Mouse (Mus musculus): Measurements from ENCODE around the gene Sulf2. TPM values are rescaled to one million over a fixed set of nuclear protein-coding genes. Genes with fewer than 3 reads are reported as not detected.

Sulf2 gene
- total and polyA plus RNA-seq, 3 experiments: 36.8 to 119 (median 56.3) TPM

DNA sequence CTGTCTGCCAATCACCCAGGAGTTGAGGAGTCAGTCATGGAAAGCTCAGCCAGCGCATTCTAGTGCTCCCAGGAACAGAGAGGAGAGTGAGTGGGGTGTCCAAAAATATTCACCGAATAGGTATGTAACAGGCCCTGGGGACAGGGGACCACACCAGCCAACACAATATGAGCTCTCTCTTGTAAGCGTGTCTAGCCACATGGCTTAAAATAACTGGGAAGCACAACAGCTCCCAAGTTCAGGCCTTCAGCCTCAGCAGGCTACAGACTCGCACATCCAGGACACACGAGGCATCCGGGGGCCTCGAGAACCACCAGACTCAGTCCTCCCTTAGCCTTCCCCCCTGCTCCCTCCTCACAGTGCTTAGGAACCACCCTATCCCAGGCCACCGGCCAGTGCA lies 6.0 kb downstream of the Sulf2 start:
- DNase-seq: no peak

DNA sequence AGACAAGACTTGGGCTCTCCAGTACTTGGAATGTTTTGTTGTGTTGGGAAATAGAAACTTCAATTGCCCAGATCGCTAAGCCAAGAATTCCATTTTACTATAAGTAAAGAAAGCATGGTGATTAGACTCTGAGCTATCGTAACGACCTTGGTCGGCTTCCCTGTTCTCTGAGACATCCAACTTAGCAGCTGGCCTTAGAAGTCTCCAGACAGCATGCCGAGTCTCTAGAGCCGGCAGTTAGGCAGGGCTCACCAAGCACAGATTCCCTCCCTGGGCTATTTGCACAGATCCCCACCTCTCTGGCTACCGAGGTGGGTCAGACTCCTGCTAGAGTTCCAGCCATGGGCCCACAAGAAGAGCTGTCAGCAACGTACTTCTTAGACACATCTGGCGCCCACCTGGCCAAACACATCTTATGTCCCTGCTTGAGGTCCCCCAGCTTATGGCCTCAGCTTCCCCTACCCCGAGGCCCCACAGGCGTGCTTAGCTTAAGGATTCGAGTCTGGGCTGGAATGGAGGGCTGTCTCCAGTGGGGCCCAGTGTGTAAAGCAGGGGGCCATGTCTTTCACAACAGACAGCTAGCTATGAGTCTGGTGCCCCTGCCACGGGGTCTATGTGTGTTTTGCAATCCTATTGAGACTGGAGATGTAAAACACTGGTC lies 6.7 kb downstream of the Sulf2 start:
- no peak for DNase-seq

DNA sequence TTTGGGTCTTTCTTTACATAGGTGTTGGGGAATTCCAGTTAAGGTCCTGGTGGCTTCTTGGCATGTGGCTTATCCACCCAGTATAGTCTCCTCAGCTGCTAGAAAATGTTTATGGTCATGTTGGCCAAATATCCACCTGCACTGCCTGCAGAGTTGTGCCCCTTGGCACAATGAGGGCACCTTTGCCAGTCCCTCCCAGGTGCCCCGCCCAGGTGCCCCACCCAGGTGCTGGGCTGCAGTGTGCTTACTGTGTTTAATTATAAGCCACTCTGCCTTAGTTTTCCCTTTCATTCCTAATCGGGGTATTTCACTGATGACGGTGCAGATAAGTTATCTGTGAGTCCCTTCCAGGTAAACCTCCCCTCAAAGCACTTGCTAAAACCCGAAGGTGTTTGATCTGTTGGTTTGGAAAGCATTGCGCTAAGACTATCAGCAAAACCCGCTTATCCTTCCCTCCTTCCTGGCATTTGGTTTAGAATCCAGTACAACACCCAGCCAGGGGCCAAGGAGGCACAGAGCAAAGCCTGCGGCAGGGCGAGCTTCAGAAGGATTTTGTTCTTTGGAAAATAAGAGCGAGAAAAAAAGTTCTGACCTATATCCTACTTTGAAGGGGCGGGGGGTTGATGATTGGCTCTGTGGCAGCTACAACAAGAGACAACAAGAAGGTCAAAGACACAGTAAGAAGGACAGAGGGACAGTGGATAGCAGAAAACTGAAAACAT lies 7.4 kb downstream of the Sulf2 start:
- DNase-seq: no peak

DNA sequence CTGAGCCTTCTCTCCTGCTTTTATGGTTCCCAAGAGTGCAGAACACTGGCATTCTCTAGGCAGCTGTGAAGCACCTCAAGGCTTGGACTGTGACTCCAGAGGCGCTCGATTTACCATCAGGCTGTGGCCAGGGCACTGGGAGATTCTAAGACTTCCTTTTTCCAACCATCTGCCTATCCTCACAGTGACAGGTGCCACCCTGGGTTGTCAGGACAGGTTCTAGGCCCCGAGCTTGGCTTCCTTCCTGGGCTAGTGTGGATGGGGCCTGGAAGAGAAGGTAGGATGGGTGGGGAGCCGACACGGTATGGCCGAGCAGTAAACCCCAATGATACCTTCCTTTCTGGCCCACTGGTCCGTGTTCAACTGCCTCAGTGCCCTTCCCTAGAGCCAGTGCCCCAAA lies 9.0 kb downstream of the Sulf2 start:
- DNase-seq: no peak

DNA sequence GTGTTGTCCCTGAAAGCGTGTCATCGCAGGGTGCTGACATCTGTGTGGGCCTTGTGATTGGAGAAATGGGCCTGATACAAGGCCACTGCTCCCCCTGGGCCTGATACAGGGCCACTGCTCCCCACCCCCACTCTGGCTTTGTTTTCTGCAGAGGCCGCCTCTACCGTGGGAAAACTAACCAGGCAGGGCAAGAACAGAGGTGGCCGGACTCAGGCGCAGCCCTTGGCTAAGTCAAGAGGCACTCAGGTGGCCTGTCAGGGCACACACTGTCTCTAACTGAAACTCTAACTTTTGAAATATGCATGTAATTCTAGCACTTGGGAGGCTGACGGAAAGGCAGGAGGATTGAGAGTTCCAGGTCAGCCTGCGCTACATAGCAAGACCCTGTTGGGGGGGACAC lies 10.4 kb downstream of the Sulf2 start:
- DNase-seq: no peak

DNA sequence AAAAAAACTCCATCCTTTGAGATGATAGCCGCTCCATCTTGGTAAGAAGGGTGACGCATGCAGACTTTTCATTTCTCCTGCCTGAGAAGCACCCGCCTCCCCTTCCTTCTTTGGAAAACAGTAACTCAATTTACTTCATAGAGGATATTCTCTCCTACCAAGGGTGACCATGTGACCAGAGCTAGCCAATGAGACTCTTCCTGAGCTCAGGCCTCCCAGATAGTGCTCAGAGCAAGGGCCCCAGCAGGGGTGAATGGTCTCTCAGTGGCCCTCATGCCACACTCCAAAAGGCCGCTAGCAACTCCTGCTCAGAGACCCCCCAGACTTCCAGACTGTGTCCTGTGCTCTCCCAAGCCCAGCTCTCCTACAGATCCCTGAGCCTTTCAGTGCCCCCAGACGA lies 11.6 kb downstream of the Sulf2 start:
- DNase-seq: no peak

DNA sequence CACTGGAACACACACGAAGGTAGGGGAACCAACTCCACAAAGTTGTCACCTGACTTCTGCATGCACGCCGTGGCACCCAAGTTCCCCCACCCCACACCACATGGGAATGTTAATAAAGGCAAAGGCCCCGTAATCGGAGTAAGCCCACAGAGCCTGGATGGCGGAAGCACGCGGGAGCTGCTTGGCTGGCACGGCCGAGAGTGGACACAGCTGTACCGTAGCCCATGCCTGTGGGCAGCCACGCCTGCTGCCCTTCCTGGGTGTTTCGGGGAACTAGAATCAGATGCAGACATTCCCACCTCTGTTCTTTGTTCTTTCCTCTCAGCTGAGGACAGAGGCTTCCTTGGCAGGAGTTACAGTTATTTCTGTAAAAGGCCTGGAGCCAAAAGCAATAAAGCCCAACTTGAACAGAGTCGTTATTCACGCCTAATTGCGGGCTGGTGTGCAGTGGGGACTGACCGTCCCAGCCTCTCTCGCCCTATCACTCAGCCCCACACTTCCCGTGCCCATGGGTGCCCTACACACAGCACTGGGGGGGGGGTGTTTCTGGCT lies 12.8 kb downstream of the Sulf2 start:
- no peak for DNase-seq

DNA sequence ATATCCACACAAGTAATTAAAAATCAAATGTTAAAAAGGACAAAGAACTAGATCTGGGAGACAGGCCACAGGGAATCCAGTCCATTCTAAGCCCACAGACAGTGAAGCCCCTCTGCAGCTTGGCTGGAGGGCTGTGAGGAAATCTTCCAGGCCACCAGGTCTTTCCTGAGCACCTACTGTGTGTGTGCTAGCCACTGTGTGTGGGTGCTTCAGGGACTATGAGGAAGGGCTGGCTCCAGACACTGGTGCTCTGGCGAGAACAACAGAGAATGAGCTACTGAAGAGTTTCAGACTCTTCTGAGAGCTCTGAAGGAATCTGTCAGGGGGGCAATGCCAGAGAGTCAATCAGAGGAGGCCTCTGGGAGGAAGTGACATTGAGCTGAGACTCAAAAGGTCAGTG lies 13.6 kb downstream of the Sulf2 start:
- no peak for DNase-seq

DNA sequence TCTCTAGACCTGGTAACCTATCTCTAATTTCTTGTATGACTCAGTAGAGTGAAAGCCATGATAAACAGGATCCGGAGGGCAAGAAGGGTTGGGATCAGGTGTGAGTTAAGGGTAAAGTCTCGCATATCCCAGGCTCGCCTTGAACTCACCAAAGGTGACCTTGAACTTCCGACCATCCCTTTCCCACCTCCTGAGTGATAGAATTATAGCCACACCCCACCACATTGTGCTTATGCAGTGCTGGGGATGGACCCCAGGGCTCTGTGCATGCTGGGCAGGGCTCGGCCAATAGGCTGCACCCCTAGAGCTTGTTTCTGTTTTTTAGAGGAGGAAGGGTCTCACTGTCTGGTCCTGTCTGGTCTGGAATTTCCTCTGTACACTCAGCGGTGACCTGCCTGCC lies 14.4 kb downstream of the Sulf2 start:
- DNase-seq: no peak

DNA sequence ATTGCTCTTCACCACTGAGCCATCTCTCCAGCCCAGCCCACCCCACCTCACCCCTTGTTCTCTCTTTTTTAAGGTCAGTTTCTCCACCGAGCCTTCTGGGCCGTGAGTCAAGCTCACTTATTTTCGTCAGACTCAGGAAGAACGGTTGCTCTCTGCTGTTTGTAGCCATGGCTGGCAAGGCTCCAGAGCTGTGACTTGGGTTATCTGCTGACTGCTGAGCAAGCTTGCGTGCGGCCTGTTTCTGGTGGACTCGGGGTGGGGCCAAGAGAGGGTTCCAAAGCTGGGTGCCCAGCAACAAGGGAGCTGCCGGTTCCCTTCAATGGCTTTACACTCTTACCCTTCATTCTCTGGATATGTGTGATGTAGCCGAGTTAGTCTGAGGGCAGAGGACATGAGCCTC lies 15.0 kb downstream of the Sulf2 start:
- DNase-seq: peak; percentile 89

DNA sequence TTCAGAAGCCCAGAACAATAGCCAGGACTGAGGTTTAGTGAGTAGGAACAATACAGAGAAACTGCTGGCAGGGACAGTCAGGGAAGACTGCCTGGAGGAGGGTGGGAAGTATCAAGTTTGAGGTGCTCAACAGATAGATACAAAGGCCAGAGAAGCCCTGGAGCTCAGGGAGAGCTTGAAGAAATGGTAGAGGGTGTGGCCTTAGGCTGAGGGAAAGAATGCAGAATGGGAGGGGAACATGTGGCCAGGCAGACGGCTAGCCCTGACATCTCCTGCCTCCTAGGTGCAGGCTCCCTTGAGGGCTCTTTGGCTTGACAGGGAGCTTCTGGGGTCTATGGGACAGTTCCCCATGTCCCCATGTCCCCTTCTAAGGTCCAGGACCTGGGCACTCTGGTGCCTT lies 17.2 kb downstream of the Sulf2 start:
- DNase-seq: no peak

DNA sequence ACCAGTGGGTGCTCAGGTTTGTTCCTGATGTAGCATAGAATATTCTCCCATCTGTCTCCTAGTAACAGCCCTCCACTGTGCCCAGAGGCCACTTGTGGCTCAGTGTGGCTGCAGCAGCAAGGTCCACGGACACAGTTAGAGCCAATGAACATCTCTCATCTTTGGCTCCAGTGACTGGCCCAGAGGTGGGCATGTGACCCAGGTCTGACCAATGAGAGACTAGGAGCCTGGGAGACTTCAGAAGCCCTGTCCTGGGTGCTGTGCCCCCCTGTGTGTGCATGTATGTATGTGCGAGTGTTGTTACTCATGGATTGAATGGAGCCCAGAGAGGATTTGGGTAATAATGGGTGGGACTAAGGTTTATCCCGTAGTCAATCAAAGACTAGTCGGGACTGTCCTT lies 18.0 kb downstream of the Sulf2 start:
- DNase-seq: no peak

DNA sequence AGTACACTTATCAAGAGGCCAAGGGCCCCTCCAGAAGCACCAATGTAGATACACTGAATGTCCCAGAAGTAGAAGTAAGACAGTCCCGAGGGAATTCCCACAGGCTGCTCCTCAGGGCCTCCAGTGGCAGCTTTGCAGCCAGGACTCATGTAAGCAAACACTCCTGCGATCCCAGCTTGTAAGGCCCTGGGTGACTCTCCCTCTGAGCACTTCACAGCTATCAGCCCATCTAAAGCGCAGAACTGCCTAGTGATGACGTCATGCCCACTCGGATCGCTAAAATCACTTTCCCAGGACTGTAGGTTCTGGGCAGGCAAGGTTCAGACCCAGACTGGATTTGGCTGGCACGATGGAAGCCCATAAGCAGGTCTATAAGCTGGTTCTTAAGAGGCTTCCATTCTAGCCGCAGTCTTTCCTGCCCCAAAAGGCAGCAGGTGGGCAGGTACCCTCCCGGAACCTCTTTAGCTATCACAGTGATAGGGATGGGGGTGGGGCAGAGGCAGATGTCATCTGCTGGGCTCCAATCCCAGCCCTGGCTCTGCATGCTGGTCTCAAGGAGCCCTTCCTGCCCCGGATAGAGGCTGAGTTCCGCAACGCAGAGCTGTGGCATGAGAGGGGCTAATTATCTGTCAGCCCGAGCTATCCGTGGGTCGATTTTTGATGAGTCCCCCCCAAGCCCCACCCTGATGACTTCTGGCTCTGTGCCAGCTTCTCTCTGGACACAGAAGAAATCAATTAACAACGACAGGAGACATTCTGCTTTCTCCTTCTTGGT lies 19.6 kb downstream of the Sulf2 start:
- DNase-seq: no peak

DNA sequence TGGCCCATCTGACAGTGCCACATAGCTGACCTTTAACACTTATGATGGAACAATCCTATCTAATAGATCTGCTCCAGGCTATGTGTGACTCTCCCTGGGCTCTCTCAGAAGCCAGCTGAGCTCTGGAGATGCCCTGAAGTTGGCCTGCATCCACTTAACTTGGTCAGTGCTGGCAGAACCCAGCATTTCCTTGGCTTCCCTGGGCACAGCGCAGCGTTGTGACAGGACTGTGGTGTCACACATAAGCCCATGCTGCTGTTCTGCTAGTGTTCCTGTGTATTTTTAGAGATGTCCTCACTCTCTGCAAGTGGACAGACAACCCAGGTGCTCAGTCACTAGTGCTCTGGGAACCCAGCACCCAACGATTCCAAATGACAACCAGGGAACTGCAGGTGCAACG lies 26.7 kb downstream of the Sulf2 start:
- DNase-seq: no peak

DNA sequence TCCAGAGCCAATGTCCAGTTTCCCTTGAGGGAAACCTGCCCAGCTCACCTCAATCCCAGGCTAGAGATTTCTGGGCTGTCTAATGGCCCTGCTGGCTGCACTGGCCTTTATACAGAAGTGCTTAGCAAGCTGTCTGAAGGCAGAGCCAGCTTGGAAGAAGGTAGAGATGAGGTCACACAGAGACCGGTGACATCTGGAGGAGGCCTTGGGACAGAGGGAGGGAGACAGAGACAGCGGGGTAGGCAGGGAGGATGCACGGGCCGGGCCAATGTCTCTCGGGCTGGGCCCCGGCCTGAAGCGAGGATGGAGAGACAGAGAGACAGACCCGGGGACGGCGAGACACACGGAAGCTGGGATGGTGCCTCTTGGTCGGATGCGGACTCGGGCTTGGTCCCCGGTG lies 27.4 kb downstream of the Sulf2 start:
- DNase-seq: no peak

DNA sequence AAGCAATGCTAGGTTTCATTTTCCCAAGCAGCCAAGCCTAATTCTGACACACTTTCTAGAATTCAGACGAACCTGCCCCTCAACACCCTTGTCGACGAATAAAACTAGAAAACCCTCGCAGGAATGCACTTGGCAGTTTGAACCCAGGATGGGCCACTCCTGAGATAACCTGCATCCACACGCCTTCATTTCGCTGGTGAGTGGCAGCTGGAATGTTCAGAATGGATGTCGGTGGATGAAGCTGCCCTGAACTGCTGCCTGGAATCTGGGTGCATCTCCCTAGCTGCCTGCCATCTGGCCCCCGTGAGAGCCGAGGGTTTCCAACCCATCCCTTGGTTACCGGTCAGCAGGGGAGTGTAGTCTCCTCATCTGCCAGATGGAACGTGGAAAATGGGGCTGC lies 29.1 kb downstream of the Sulf2 start:
- DNase-seq: no peak

DNA sequence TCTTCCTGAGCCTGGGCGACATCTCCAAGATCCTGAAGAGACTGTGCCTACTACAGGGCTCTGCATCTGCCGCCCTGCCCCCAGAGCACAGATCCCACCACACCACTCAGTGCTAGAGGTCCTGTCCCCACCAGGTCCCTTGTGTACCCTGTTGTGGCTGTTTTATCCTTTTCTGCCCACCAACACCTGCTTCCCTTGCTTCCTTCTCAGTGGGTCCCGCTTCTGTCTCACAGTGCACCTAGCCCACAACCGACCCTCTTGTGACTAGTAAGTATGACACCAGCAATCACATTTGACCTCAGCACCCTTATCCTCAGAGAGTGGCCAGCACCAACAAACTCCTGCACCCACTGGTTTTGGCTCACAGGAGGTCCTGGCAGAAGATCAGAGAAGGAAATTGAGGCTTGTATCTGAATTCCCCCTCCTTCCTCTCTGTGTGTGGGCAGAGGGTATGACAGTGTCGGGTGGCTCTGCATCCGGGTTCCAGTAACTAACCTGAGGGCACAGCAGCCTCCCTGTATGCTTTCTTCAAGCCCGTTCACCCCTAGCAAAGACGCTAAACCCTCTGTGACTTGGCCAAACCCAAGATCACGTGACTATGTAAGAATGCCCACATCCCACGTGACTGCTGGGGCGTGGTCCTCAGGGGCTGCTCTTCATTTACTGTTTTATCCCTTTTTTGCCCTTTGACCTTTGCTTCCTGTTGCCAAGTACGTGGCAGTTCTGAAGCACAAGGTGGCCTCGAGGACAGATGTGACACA lies 29.8 kb downstream of the Sulf2 start:
- DNase-seq: peak; percentile 51

DNA sequence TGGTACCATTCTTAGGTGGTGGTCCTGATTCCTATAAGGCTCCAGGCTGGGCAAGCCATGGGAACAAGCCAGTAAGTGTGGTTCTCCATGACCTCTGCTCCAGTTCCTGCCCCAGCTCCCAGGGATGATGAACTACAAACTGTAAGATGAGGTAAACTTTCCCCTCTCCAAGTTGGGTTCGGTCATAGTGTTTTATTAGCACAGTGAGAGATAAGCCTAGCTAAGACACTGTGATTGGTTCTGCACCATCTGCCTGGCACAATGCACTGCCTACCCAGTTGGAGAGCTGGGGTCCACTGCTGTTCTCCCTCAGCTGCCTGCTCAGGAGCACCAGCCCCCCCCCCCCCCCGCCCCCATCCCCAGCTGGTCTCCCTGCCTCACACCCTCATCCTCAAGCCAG lies 30.4 kb downstream of the Sulf2 start:
- DNase-seq: no peak

DNA sequence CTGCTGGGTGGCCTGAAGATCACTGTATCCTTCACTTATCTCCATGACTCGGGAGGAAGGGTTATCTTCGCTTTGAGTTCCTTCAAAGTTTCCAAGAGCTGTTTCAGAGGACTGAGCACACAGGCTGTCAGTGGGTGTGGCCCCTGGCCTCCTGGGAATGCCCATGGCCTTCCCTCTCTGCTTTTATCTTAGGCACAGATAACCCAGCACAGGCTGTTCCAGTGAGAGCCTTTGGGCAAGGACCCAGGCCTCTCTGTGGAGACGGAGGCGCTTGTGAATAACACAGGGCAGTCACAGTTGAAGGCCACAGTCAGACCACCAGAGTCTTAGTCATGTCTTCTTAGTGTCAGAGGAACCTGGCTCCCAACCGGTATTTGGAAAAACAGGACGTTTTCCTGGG lies 32.7 kb downstream of the Sulf2 start:
- DNase-seq: peak; percentile 68

DNA sequence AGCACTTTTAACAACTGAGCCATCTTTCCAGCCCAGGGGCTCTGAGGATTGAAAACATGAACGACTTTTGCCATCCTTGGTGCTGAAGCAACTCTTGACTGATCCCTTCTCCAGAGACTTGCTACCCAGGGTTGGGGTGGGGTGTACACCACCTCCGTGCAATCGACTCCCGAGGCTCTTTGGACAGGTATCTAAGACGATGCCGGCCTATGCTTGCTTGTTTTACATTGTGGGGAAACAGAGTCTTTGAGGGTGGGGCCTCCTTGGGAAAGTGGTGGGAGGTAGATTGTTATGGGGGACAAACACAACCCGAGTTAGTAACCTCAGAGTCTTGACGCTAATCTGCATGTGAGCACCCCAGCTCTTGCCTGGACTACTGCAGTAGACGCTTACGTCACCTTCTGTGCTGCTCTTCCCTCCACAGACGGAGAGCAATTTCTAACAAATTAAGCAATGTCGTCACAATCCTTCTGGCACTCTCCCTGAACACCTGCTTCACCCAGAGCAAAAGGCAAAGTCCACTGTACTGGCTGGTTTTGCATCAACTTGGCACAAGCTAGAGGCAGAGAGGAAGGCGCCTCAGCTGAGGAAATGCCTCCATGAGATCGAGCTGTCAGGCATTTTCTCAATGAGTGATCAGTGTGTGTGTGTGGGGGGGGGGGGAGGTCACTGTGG lies 33.6 kb downstream of the Sulf2 start:
- no peak for DNase-seq

DNA sequence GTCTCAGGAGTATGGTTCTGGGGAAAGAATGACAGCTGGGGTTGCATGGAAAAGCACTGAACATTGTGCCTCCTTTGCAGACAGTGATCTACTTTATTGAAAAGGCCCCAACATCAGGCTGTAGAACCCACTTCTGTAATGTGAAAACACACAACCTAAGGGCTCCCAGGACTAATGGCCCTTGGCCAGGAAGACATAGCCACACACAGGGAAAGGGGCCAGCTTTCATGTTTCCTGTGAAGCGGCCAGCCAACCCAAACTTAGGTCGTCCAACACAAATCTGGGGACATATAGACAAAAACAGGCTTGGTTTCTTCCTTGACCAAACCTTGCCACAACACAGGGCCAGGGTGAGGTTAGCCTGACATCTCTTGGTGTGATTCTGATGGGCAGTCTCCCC lies 35.5 kb downstream of the Sulf2 start:
- no peak for DNase-seq

DNA sequence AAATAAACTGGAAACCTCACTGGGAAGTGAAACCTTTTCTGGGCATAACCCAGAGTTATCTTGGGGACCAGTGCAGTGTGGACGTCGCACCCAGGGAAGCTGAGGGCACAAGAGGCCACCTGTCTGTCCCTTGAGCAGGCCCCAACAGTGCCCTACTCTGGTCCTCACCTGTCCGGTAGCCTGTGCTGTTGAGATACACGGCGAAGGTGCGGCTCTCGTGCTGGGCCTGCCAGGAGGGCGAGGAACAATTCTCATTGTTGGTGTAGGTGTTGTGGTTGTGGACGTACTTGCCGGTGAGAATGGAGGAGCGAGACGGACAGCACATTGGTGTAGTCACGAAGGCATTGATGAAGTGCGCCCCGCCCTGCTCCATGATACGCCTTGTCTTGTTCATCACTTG lies 38.8 kb downstream of the Sulf2 start:
- DNase-seq: no peak
